Mouse (Mus musculus) hindbrain, embryonic 14.5 days (tissue): Measurements from ENCODE around the gene Casq1. TPM values are rescaled to one million over a fixed set of nuclear protein-coding genes. Genes with fewer than 3 reads are reported as not detected.
A peak's percentile ranks its signal among the peaks of the same experiment; 100 is the strongest.
"Not testable (repeated sequence)": the region's sequence is repeated elsewhere in the genome, so short reads cannot be mapped to it uniquely, and the experiment has no call there.

Source experiments
- ATAC-seq: fragments of 200-750 bp; cut with Nextera tagmentation; 2 replicates; pipeline ENCODE4 v1.8.0; 2017; ENCODE audit warnings: moderate number of reproducible peaks, mild to moderate bottlenecking, moderate TSS enrichment, moderate library complexity; ENCODE audit not compliant: low FRiP score
- DNase-seq: peaks from one replicate; pipeline ENCODE4 v3.0.0-alpha.2; 2015; ENCODE audit warnings: low spot score
- H3K27ac ChIP-seq: fragments of 300-500 bp; sonication (generic); 2 replicates; pipeline ENCODE4 v1.5.1; 2014; ENCODE audit warnings: mild to moderate bottlenecking, moderate library complexity
- H3K27me3 ChIP-seq: fragments of 300-500 bp; sonication (generic); 2 replicates; pipeline ENCODE4 v1.6.1; 2014; ENCODE audit warnings: mild to moderate bottlenecking, low read length, mixed read lengths; ENCODE audit not compliant: control insufficient read depth, insufficient read depth
- H3K36me3 ChIP-seq: fragments of 300-500 bp; sonication (generic); replicated peaks from 2 replicates; pipeline ENCODE4 v1.6.1; 2014; ENCODE audit not compliant: control insufficient read depth, insufficient read depth
- H3K4me1 ChIP-seq: fragments of 300-500 bp; sonication (generic); replicated peaks from 2 replicates; pipeline ENCODE4 v1.6.1; 2014; ENCODE audit warnings: antibody characterized with exemption, low read length, mixed read lengths; ENCODE audit not compliant: control insufficient read depth, insufficient read depth
- H3K4me2 ChIP-seq: fragments of 300-500 bp; sonication (generic); replicated peaks from 2 replicates; pipeline ENCODE4 v1.6.1; 2014; ENCODE audit warnings: mild to moderate bottlenecking, moderate library complexity
- H3K4me3 ChIP-seq: fragments of 300-500 bp; sonication (generic); replicated peaks from 2 replicates; pipeline ENCODE4 v1.5.1; 2014; ENCODE audit warnings: mild to moderate bottlenecking, low read length
- H3K9ac ChIP-seq: fragments of 300-500 bp; sonication (generic); 2 replicates; pipeline ENCODE4 v1.6.1; 2014
- H3K9me3 ChIP-seq: fragments of 300-500 bp; sonication (generic); 2 replicates; pipeline ENCODE4 v1.6.1; 2016; ENCODE audit warnings: low read length; ENCODE audit not compliant: control insufficient read depth
- WGBS: fragments of 180-500 bp; shearing (Covaris S2); extraction: QIAGEN DNeasy Blood & Tissue Kit; methylation state at CpG from one replicate; pipeline ENCODE4 v1.1.7; 2014; 5-methylcytosine and 5-hydroxymethylcytosine counted together
- polyA plus RNA-seq: library from polyadenylated mRNA; unstranded; fragments of >200 nt; fragmentation: Nextera tagmentation; extraction: Ambion mirVana; gene quantifications from 2 replicates; pipeline ENCODE4 v1.2.1, GENCODE M21; 2014

Casq1 gene
- polyA plus RNA-seq: 1.4 and 2.2 TPM in 2 replicates

- peak within 1 kb of the TSS; percentile 65 for H3K27ac ChIP-seq
- no peak within 1 kb of the TSS for H3K4me2 ChIP-seq
- no peak for ATAC-seq
- H3K4me3 ChIP-seq: no peak within 1 kb of the TSS
- peaks cover 23% of the 10 kb centered on the region for H3K4me1 ChIP-seq
- WGBS: 87% methylated on average over 19 of the region's 19 CpGs
- H3K36me3 ChIP-seq: no peaks in the 10 kb centered on the region
- no peaks in the 10 kb centered on the region for H3K9me3 ChIP-seq
- H3K27me3 ChIP-seq: no peaks in the 10 kb centered on the region
- no peak for DNase-seq
- no peak within 1 kb of the TSS for H3K9ac ChIP-seq
Measured at GRCm38 (mm10) chr1:172219451-172220406, at the start of gene Casq1. Gene Casq1, minus strand, starts transcription at chr1:172219868.

GRCm38 (mm10) chr1:172261477-172262078, 41.9 kb upstream of the Casq1 start, which contains the start of gene Igsf8:
Gene Igsf8, plus strand, starts transcription at chr1:172261641.
- peak; percentile 47 for DNase-seq
- no peak within 1 kb of the TSS for H3K4me2 ChIP-seq
- WGBS: 13% methylated on average over 8 of the region's 8 CpGs
- no peaks in the 10 kb centered on the region for H3K27me3 ChIP-seq
- peak within 1 kb of the TSS; percentile 63; the same call in 1 of the 2 replicates for H3K27ac ChIP-seq
- peaks cover 3% of the 10 kb centered on the region; the same call in 1 of the 2 replicates for H3K9me3 ChIP-seq
- H3K4me3 ChIP-seq: no peak within 1 kb of the TSS
- H3K4me1 ChIP-seq: no peaks in the 10 kb centered on the region; the same call in 1 of the 2 replicates
- H3K36me3 ChIP-seq: no peaks in the 10 kb centered on the region
- H3K9ac ChIP-seq: no peak within 1 kb of the TSS
- ATAC-seq: no peak

GRCm38 (mm10) chr1:172258314-172258713, 38.6 kb upstream of the Casq1 start, which contains the start of gene Atp1a4:
Gene Atp1a4, minus strand, starts transcription at chr1:172258414.
- H3K36me3 ChIP-seq: no peaks in the 10 kb centered on the region
- ATAC-seq (no peak), DNase-seq (no peak)
- 92% methylated on average over 6 of the region's 6 CpGs for WGBS
- H3K4me1 ChIP-seq: no peaks in the 10 kb centered on the region; the same call in 1 of the 2 replicates
- no peak within 1 kb of the TSS for H3K27ac ChIP-seq
- H3K9me3 ChIP-seq: no peaks in the 10 kb centered on the region
- no peak within 1 kb of the TSS for H3K4me3 ChIP-seq
- H3K27me3 ChIP-seq: no peaks in the 10 kb centered on the region
- no peak within 1 kb of the TSS for H3K9ac ChIP-seq
- H3K4me2 ChIP-seq: no peak within 1 kb of the TSS

GRCm38 (mm10) chr1:172247679-172248078, 28.0 kb upstream of the Casq1 start:
- 54% methylated on average over 2 of the region's 2 CpGs for WGBS
- peak; percentile 60; the same call in 1 of the 2 replicates for ATAC-seq
- H3K9ac ChIP-seq: no peak overlapping the region
- no peak for DNase-seq
- H3K4me2 ChIP-seq: no peak overlapping the region
- no peak overlapping the region for H3K4me3 ChIP-seq
- H3K27ac ChIP-seq: no peak overlapping the region
- no peaks in the 10 kb centered on the region for H3K36me3 ChIP-seq
- no peaks in the 10 kb centered on the region for H3K4me1 ChIP-seq
- H3K9me3 ChIP-seq: no peaks in the 10 kb centered on the region
- H3K27me3 ChIP-seq: peaks cover 11% of the 10 kb centered on the region; the same call in 1 of the 2 replicates

- Histone ChIP-seq H3K27me3 (peaks cover 11% of the 10 kb centered on the region; the same call in 1 of the 2 replicates), H3K4me3 (no peak overlapping the region), H3K4me2 (no peak overlapping the region), H3K27ac (no peak overlapping the region), H3K36me3 (no peaks in the 10 kb centered on the region), H3K4me1 (no peaks in the 10 kb centered on the region), H3K9me3 (no peaks in the 10 kb centered on the region), H3K9ac (no peak overlapping the region)
- ATAC-seq: no peak
- DNase-seq: no peak
- 71% methylated on average over 4 of the region's 4 CpGs for WGBS
Measured at GRCm38 (mm10) chr1:172247216-172247615, 27.5 kb upstream of the Casq1 start.

GRCm38 (mm10) chr1:172244645-172245044, 25.0 kb upstream of the Casq1 start:
- H3K9ac ChIP-seq, H3K4me1 ChIP-seq, H3K4me3 ChIP-seq, DNase-seq, H3K9me3 ChIP-seq, H3K27ac ChIP-seq, ATAC-seq, H3K36me3 ChIP-seq: not testable (repeated sequence)
- Histone ChIP-seq H3K4me2 (0 out of 2 replicates have a peak overlapping the region, but pooled peaks have one; percentile 11), H3K27me3 (peaks cover 11% of the 10 kb centered on the region; the same call in 1 of the 2 replicates)
- WGBS: 41% methylated on average over 23 of the region's 23 CpGs

GRCm38 (mm10) chr1:172243547-172244205, 24.0 kb upstream of the Casq1 start:
- no peak overlapping the region for H3K9ac ChIP-seq
- peaks cover 11% of the 10 kb centered on the region; the same call in 1 of the 2 replicates for H3K27me3 ChIP-seq
- no peaks in the 10 kb centered on the region for H3K9me3 ChIP-seq
- no peaks in the 10 kb centered on the region for H3K4me1 ChIP-seq
- H3K4me3 ChIP-seq: no peak overlapping the region
- ATAC-seq (no peak), DNase-seq (no peak)
- H3K36me3 ChIP-seq: no peaks in the 10 kb centered on the region
- 31% methylated on average over 16 of the region's 16 CpGs for WGBS
- no peak overlapping the region for H3K27ac ChIP-seq
- no peak overlapping the region for H3K4me2 ChIP-seq

- DNase-seq (no peak), ATAC-seq (peak; percentile 85)
- Histone ChIP-seq H3K4me2 (no peak overlapping the region), H3K27me3 (peaks cover 11% of the 10 kb centered on the region; the same call in 1 of the 2 replicates), H3K4me1 (no peaks in the 10 kb centered on the region), H3K36me3 (no peaks in the 10 kb centered on the region), H3K4me3 (no peak overlapping the region), H3K9me3 (no peaks in the 10 kb centered on the region), H3K27ac (no peak overlapping the region), H3K9ac (no peak overlapping the region)
- WGBS: 9% methylated on average over 2 of the region's 2 CpGs
Measured at GRCm38 (mm10) chr1:172242401-172242800, 22.7 kb upstream of the Casq1 start.
